Mouse (Mus musculus) NIH3T3 (cell line): Measurements from ENCODE around the gene Pnmt.
A peak's percentile ranks its signal among the peaks of the same experiment; 100 is the strongest.

Source experiments
- DNase-seq: peaks from one replicate; pipeline ENCODE4 v3.0.0-alpha.2; 2012; ENCODE audit warnings: low read depth

Pnmt gene

GRCm38 (mm10) chr11:98383261-98384030, 2.8 kb upstream of the Pnmt start, which contains the start of gene Tcap:
Gene Tcap (plus strand): TSS chr11:98383811.
- DNase-seq: no peak

GRCm38 (mm10) chr11:98384216-98384615, 2.0 kb upstream of the Pnmt start:
- DNase-seq: no peak

DNA sequence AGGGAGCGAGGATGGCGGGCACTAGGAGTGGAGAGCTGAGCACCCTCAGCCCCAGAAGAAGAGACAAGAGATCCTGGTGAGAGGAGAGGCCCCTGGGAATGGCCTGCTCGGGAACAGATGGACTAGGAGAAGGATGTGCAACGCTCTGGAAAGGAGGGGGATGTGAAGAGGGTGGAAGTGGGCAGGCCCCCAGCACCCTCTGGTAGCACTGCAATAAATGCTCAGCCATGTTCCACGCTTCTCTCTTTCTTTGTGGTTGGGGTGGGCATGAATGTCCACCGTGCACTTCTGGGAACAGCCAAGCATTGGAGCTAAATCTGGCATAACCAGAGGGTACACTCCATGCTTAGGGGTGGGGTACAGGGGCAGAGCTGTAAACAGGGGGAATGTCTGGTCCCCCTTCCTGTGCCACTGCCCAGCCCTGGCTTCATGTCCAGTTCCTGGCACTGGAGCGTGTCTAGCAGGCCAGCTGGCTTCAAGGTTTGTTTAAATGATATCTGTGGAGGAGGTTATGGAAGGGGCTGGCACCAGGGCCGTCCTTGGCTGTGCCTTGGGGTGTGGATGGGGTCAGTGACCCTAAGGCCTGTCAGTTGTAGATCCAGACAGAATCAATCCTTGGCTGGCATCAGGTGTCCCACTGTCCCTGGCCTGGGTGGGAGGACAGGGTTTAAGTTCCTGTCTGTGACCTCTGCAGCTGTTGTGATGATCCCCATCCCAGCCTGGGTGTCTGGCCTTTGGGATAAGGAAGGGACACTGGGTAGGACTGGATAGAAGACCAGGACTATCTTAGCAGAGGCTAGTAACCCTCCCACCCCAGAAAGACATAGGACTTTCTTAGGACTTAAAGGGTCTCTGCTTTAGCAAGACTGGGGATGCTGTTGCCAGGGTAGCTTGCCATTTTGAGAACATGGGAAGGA, 1.3 kb upstream of the Pnmt start:
- DNase-seq: no peak

DNA sequence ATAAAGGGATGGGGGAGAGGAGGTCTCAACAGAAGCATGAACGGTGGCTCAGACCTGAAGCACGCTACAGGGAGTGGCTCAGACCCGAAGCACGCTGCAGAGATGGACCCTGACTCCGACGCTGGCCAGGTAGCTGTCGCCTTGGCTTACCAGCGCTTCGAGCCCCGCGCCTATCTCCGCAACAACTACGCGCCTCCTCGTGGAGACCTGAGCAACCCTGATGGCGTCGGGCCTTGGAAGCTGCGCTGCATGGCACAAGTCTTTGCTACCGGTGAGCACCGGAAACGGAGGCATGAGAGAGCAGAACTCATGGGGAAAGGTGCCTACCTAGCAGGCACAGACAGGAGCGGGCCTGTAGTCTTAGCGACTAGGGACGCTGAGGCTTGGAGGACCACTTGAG, 346 bp downstream of the Pnmt start:
- DNase-seq: no peak

- DNase-seq: no peak
Measured at GRCm38 (mm10) chr11:98387056-98387577, 867 bp downstream of the Pnmt start.

DNA sequence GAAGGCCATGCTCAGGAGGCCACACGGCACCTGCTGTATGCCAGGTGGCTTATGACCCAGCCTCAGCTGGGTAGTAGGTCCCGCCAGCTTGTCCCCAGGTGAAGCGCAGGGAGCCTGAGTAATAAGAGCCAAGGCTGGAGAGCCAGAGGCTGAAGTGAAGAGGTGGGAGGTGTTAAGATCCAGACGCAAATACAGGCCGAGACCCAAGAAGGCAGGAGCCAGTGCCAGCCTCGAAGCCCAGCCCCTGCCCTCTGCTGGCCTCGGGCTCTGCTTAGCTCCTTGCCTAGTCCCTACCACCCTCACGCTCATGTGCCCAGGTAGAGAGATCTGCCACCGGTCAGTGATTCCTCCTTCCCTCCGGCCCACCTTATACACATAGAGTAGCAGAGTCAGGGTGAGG, 2.0 kb downstream of the Pnmt start:
- DNase-seq: no peak

- DNase-seq: peak; percentile 73
Measured at GRCm38 (mm10) chr11:98389221-98389780, 3.1 kb downstream of the Pnmt start.

DNA sequence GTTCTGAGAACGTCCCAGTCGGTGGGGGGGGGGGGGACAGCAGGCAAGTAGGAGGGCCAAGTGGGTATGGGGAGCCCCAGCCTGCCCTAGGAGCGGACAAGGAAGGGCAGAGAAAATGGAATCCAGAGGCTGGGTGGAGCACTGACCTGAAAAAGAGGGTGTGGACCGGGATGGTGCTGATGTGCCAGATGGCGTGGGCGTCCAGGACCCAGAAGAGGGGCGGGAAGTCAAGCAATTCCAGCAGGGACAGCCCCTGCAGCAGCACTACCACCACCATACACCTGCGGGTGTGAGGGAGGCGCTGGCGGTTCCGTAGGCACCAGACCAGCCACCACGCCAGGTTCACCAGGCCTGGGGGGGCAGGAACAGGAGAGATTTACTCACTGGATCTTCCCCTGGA, 3.9 kb downstream of the Pnmt start:
- no peak for DNase-seq

- DNase-seq: no peak
Measured at GRCm38 (mm10) chr11:98392034-98392433, 5.8 kb downstream of the Pnmt start.

- DNase-seq: no peak
Measured at GRCm38 (mm10) chr11:98392645-98393044, 6.4 kb downstream of the Pnmt start.

DNA sequence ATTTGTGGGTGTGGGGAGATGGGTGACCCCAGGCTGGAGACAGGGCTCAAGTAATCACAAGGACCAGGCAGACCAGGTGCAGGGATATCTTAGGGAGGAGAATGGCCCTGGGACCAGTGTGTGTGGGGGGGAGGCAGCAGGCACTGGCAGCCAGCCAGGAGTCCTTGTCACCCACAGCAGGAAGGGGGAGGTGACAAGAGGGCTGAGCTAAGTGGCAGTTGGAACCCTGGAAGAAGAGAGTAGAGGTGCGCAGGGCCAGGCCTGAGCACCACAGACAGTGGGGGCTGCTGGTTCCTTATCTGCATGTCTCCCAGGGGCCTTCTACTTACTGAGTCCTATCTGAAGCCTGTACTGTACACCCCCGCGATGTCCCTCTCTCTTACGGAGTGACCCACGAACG, 7.1 kb downstream of the Pnmt start:
- DNase-seq: no peak

GRCm38 (mm10) chr11:98394301-98394700, 8.1 kb downstream of the Pnmt start:
- no peak for DNase-seq

- no peak for DNase-seq
Measured at GRCm38 (mm10) chr11:98395041-98395440, 8.8 kb downstream of the Pnmt start.

DNA sequence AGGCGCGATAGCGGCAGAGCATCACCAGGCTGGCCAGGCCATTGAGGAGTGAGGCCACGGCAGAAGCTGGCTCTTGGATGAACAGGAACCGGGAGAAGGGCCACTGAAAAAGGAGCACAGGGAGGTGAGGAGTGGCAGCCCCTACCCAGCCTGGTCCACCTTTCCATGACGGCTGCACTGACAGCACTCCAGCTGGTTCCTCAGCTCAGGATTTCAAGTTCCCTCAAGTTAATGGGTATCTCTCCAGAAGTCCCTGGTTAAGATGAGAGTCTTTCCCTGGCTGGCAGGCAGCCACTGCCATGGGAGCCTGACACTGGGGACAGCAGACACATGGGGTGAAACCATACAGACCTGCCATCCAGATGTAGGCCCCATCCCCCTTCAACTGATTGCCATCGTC, 11.7 kb downstream of the Pnmt start:
- DNase-seq: no peak

DNA sequence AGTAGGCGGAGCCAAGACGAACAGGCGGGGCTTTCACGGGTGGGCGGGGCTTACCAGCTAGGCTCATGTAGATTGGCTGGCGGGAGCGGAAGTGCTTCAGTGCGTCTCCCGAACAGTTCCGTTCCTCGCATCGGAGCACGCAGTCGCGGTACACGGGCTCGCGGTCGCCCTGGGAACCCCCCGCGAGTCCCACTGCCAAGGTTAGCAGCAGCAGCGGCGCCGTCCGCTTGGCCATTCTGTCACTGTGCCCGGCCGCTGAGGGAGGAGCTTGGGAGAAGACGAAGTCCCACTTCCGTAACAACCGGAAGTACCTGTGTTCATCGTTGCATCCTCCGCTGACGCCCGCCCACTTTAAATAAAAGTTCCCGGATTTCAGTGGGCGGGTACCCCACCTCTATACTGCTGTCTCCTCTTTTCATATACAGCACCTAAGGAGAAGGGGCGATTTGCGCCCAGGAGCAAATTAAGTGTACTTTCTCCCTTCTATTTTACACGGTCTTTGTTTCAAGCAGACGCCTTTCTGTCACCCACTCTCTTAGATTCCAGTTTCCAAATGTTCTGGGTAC, 14.0 kb downstream of the Pnmt start, which contains the start of gene Pgap3:
Gene Pgap3, minus strand, starts transcription at position 330 of the 566 bp plus-strand sequence.
- DNase-seq: peak; percentile 96

GRCm38 (mm10) chr11:98400816-98401215, 14.6 kb downstream of the Pnmt start:
- DNase-seq: peak; percentile 22

DNA sequence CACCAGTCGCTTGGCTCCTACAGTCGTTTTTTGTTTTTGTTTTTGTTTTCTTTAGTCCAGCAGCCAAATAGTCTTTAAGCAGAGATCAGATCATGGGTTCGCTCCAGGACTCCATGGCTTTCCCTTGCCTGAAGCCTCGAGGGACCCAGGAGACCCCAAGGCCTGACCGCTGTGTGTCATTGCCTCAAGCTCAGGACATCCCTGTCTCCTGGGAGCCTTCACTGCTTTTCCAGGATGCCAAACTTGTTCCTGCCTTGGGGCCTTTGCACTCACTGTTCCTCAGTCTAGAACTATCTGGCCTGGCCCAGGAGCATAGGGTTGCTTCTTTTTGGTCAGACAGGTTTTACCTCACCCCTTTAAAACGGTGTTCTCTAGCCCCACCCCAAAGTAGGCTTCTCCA, 20.4 kb downstream of the Pnmt start:
- no peak for DNase-seq

DNA sequence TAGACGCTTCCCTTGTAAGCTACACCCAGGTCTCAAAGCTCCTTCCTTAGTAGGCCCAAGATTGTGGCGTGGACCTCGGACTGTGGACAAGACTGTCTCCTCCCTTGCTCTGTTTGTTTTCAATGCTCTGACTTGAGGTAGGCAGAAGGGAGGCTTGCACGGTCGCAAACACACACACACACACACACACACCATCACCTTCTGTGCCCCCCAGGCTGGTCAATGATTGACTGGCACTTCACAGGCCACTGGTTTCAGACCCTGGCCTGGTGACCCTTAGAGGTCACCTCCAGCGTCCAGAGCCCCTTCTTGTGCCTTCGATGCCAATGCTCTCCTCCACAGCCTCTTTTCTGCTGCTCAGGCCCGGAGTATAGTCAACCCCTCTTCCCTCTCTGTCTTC, 22.6 kb downstream of the Pnmt start:
- DNase-seq: no peak

DNA sequence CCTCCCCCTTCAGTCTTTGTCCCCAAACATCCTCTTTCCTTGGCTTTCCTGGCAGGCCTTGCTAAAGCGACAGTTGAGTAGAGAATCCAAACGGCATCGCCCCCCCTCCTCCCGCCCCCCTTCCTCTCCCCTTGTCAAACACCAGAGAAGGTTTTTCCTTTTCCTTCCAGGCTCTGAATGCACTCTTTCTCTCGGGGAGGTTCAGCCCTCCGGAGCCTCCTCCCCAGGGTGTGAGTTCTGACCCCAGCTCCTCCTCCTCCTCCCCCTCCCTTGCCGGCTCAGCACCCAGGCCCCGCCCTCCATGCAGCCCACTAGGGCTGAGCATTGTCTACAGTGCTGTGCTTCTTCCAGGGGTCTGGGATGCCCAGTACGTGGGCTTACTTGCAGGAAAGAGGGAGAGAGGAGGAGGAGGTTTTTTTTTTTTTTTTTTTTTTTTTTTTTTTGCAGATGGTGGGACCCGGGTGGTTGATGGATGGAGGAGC, 23.1 kb downstream of the Pnmt start:
- no peak for DNase-seq

DNA sequence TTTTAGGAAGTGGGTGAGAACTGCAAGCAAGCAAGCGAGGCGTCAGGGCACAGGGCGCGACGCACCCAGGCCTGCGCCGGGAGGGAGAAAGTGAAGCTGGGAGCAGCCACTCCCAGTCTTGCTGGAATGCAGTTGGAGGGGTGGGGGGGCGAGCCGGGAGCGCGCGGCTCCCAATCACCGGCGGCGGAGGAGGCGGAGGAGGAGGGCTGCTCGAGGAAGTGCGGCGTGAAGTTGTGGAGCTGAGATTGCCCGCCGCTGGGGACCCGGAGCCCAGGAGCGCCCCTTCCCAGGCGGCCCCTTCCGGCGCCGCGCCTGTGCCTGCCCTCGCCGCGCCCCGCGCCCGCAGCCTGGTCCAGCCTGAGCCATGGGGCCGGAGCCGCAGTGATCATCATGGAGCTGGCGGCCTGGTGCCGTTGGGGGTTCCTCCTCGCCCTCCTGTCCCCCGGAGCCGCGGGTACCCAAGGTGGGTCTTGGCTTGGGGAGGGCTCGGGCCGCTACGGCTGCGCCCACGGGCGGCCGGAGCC, 26.1 kb downstream of the Pnmt start, which contains the start of gene Erbb2:
Gene Erbb2, plus strand, starts transcription at position 198 of the 524 bp plus-strand sequence.
- DNase-seq: peak; percentile 94

DNA sequence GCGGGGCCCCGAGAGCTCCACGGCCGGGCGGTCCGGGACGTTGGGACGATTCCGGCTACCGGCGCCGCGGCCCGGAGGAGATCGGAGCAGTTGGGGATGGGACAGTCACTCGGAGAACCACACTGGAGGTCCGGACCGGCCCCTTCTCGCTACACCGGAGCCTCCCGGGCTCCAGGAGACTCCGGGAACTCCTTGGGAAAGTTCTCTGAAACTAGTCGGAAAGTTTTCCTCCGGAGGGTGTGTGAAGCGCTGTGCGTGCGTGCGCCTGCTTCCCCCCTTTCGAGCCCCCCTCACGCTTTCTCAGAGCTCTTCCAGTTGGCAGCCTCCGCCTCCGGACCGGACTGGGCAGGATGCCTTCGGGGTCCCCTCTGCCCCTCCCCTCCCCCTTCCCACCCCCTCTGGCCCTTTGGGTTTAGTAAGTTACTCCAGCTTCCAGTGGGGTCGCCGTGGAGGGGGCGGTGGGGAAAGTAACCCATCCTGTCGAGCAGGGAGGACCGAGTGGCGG, 26.6 kb downstream of the Pnmt start:
- DNase-seq: peak; percentile 71
